Mouse (Mus musculus) small intestine, adult 2 months (tissue): Measurements from ENCODE around the gene Cpne6.

Experiments
- CTCF ChIP-seq: fragments of 200-500 bp; IDR thresholded peaks from 2 replicates; pipeline ENCODE4 v1.5.1; 2012; ENCODE audit warnings: low read depth, mild to moderate bottlenecking, control low read depth, inconsistent platforms, low read length, moderate library complexity, mixed read lengths; ENCODE audit not compliant: insufficient replicate concordance, insufficient read length; ENCODE audit errors: extremely low read depth
- POLR2A ChIP-seq: fragments of 200-500 bp; IDR thresholded peaks from 2 replicates; pipeline ENCODE4 v1.6.1; 2012; ENCODE audit warnings: low read depth, mild to moderate bottlenecking, control low read depth, inconsistent platforms, low read length, moderate library complexity

DNA sequence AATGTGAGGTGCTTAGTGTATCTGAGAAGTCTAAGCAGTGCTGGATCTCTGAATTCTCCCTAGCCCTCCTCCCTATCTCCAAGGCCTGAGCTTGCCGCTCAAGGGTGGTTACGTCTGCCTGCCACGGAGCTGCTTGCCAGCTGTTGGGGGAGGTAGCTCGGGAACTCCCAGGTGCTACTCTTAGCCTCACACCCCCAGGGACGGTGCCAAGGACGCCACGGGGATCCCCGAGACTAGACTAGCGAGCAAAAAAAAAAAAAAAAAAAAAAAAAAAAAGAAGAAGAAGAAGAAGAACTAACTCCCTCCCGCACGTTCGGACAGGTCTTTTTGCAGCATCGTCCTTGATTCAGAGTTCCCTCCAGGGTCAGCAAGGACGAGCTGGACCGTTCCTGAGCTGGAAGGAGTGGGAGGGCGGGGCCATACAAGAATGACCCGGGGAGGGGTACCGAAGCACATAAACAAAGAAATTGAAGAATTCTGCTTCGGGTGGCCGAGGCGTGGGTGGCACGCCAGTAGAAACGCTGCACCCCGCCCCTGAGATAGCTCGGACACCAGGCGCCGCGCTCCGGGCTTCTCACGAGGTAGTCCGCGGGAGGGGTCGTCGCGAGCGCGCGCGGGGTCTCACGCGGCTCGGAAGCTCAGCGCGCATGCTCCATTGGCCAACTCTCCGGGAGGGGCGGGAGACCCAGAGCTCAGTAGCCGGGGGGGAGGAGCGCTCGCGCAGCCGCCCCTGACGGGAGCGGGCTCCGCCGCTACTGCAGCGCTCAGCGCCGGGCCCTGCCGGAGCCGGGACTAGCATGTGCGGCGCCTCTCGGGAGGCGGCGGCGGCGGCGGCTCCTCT, 19.7 kb upstream of the Cpne6 start, which contains the start of gene Carmil3:
- TF ChIP-seq POLR2A: no peak
- TF ChIP-seq CTCF: no peak
